Mouse (Mus musculus): ENCODE measurements around the gene Gm7544.
"Not testable (repeated sequence)": the region's sequence is repeated elsewhere in the genome, so short reads cannot be mapped to it uniquely, and the experiment has no call there.

Gene Gm7544

DNA sequence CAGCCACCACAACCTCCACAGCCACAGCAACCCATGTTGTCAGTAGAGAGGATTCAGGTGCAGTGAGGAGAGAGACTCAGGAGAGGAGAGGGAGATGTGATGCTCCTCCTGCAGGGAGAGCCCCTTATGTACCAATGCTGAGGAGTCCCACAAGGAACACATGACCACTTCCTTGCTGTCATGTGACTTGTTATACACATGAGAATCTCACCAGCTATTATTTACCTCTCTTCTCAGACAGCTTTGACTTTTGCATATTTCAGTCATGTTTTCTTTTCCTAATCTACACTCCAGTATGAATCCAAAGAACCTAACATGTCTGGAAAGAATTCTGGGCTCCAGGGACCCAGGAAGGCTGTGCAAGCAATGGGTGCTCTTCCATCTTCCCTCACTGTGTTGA lies at the start of gene Gm7544:
Gene Gm7544, minus strand, starts transcription at position 101 of the 400 bp plus-strand sequence.
- not testable (repeated sequence) for DNase-seq (ENCODE audit: extremely low spot score)

DNA sequence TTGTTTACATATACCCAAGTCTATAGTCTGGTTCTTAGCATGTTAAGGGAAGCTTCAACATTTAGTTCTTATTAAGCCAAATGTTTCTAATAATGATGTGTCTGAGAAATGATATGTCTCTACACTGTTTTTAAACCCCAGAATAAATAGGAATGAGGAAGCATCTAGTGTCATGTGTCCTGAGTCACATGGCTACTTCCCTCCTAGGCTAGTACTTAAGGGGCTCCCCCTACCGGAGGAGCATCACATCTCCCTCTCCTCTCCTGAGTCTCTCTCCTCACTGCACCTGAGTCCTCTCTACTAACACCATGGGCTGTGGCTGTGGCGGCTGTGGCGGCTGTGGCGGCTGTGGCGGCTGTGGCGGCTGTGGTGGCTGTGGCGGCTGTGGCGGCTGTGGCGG lies 44.5 kb upstream of the Gm7544 start, which contains the start of gene Gm47959:
Gene Gm47959, plus strand, starts transcription at position 243 of the 400 bp plus-strand sequence.
- DNase-seq (ENCODE audit: extremely low spot score): not testable (repeated sequence)

DNA sequence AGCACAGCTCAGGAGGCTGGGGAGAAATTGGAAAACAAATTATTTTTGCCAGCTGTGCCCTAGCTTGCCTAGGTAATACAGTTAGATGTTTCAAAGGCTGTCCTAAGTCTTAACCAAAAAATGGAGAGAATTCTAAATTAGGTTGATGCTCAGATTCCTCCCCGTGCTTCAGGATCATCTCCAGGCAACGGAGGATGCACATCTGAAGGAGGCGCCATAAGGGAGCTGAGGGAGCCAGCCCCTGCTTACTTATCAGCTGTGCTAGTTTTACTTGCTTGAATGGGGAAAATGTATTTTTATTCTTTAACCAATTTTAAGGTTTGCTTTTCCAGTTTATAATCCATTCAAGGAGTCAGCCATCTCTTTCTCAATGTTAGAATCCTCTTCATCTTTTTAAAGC lies 38.1 kb upstream of the Gm7544 start:
- DNase-seq (ENCODE audit: extremely low spot score): no peak

DNA sequence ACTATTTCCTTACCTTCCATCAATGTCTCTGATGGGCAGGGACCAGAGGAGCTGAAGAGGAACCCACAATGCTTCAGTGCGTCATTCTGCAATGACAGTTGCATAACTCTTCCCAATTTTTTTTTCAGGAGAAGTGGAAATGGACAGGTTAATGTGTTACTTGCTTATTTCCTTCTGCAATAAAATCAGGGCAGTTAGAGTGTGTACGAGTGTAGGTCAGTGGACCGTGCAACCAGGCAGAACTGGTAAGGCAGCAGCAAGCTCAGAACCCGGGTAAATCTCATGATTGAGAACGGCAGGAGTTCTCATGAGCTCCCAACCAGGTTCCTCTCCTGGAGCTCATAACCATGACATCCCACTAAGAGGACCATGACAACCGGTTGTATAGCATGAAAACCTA lies 36.3 kb upstream of the Gm7544 start:
- no peak for DNase-seq (ENCODE audit: extremely low spot score)

DNA sequence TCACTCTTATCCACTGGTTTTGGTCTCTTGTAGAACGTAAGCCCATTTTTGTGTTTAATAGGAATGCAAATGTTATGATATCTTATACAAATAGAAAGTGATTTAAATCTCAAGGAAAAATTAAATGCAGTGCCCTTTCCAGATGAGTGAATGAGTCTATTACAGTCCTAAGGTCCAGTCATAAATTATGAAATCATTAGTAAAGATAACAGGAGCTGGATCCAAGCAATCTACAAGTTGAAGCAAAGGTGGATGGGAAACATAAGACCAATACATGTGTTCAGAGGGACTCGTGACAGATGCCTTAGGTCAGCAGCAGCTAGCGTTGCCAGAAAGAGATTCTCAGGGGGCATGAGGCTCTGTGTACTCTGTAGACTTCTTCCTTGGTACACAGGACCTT lies 35.8 kb upstream of the Gm7544 start:
- DNase-seq (ENCODE audit: extremely low spot score): no peak

DNA sequence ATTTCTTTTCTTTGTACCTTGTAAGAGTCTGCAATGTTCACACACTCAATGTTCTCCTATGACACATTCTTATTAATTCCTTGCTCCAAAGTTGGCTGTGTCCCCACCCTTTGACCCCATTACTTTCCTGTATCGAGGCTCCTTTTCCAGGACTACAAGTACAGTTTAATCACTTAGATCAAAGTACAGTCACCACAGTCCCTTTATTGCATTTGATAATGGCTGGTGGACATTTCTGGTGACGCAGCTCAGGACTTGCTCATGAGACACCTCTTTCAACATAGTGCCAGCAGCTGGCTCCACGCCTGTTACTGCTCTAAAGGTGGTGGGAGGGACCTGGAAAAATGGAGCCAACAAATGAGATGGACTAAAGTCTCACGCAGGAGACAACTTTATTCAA lies 35.2 kb upstream of the Gm7544 start:
- no peak for DNase-seq (ENCODE audit: extremely low spot score)

DNA sequence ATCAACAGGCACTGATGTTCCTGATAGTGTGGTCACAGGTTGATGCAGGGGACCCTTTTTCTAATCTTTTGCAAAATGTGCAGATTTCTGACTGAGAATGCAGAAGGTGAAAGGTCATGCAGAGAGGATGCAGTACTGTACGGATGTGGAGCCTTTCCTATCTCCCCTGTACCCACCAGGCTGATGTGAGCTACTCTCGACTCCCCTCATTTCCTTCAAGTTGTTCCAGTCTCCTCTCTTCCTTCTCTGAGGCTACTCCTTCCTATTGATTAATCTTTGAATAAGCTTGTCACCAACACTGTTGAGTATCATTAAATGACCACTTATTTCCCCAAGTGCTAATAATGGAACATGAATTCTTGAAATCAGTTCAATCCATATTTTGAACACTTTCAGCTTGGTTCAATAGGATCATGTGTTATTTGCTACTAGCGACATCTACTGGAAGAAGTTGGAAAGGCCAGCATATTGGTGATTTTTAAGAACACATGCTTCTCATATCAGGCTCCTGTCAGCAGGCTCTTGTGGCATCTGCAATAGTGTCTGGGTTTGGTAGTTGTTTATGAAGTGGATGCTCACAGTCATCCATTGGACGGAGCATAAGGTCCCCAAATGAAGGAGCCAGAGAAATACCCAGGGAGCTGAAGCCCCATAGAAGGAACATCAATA lies 31.9 kb upstream of the Gm7544 start:
- DNase-seq (ENCODE audit: extremely low spot score): peak; percentile 67

DNA sequence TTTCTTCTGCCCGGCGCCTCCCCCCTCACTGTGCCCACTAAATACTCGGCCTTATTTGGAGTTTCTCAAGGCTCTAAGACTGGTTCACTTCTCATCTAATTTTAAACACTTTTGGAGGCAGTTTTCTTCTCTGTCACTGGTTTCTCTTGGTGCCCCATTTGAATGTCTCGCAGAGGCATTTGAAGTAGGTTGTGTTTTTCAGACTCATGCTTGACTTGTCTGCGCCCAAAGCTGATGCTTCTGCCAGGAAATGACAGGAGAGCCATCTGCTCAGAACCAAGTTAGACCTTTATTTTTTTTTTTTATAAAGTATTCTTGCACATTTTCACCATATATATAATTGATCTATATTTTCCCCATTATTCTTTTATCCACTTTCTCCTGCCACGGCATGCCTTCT lies 30.9 kb upstream of the Gm7544 start:
- DNase-seq (ENCODE audit: extremely low spot score): no peak

DNA sequence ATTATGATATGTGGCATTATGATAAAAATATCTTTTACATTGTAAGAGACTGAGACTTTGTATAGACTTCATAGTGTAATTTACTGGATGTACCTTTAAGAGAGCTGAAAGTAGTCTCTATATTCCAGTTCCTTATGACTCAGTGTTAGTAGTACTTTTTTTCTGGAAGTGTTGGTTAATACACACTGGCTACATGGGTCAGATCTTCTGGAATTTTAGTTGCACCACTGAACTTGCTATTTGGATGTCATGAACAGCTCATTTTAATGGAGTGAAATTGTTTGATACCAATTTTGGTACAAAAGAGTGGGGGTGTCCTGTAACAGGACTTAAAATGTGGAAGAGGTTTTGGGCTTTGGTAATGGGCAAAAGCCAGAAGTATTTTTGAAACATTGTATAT lies 22.0 kb upstream of the Gm7544 start:
- DNase-seq (ENCODE audit: extremely low spot score): no peak

DNA sequence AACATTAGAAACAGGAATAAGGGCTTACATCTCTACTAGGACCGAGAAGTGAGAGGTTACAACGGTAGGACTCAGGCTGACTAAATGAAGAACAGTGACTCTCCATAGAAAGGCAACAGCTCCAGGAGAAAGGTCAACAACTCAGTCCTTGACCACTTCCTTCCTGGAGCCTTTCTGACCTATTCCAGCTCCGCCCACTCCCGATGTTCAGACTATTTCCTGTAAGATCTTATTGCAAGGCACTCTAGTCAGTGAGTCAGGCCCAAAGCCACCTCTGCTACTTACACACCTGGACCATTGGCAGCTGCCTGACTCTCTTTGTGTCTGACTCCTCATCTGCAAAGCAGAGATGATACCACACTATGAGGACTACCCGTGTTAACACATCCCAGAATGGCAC lies 19.9 kb upstream of the Gm7544 start:
- no peak for DNase-seq (ENCODE audit: extremely low spot score)

DNA sequence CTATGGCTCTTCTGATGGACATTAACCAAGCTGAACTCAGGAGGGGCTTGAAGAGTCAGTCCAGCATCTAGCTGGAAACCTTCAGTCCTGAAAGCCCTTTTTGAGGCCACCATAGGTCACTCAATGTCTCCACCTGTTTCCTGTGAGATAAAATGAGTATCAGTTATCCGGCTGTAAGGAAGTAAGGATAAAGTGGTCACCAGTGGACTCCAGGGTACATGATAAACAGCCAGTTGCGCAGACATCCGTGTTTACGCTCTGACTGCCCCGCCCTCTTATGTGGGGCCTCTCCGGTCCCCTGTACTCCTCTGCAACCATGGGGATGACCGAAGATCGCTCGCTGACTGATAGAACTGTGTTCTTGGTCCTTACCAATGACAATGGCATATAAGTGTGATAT lies 18.5 kb upstream of the Gm7544 start:
- peak; percentile 9 for DNase-seq (ENCODE audit: extremely low spot score)

DNA sequence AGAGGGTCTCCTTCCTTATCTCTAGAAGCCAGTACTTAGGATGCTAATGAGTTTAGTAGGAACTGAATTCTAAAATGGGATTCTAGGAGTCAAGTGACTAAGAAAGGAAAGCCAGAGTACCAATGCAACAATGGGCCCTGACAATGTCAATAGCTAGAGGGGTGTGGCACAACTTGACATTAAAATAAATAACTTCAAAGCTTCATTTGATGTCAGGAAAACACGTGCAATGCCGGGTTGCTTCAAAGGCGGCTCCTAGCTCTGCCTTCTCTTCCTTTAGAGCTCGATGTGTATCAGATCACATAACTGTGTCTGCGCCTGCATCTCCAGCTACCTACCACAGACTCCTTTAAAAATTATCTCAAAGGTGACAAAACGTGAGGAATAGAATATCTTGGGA lies 18.1 kb upstream of the Gm7544 start:
- no peak for DNase-seq (ENCODE audit: extremely low spot score)

DNA sequence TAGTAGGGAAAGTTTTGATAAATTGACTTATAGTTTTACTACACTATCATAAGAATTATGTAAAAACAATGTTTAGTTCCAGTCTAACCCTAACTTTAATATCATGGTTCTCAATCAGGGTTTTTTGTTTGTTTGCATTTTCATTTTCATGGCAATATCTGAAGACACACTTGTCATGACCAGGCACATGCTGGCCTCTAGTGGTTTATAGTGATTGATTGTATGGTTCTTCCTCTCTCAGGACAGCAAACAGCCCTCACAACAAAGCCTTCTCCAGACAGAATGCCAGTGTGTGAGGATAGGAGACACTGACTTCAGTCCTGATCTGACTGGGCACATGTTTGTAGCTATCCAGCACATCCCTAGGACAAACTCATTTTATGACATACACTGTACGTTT lies 17.4 kb upstream of the Gm7544 start:
- DNase-seq (ENCODE audit: extremely low spot score): no peak

DNA sequence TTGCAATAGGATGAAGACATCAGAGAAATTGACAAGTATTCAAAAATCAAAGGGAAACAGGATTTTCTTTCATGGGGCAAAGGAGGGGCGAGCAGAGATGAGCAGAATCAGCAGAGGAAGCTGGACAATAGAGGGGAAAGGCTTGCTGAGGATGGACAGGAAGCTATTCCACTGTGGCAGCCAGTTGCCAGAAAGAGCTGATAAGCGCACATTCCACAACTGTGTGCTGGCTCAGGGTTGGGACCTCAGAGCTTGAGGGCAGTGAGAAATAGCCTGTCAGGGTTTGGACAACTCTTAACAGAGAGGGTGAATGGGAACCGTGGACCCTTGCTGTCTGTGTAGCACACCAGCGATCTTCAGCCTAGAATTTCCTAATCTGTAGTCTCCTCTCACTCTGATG lies 16.2 kb upstream of the Gm7544 start:
- DNase-seq (ENCODE audit: extremely low spot score): no peak

DNA sequence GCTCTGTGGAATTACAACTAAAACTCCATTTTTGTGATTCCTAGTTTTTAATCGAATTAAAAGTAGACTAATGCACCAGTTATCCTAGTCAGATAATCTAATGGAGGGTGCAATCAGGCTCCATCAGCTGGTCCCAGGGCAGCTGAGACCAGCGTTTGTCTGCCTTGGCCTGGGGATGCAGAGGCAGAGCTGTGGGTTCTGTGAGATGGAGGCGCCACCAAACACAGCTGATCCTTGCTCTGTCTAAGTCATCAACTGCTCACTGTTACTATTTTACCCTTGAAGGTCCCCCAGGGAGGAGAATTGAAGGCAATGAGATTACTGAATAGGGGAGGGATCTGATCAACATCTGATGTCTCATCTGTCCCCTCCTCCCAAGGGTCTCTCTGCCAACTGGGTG lies 10.6 kb upstream of the Gm7544 start:
- no peak for DNase-seq (ENCODE audit: extremely low spot score)

DNA sequence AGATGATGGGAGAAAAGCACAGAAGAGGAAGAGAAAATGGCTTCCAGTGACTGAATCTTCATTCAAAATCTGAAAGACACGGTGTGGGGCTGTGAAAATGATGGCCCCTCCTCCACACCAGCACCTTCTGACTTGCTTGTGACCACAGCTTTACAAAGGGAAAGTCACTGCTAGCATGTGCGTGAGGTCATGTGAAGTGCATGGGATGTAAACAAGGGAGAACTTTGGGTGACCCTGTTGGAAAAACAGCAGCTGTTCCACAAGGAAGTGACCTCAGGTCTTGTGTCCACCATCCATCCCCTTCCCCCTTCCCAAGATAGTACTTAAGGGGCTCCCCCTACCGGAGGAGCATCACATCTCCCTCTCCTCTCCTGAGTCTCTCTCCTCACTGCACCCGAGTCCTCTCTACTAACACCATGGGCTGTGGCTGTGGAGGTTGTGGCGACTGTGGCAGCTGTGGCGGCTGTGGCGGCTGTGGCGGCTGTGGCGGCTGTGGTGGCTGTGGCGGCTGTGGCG lies 4.1 kb upstream of the Gm7544 start, which contains the start of gene Gm47955:
Gene Gm47955, plus strand, starts transcription at position 417 of the 516 bp plus-strand sequence.
- no peak for DNase-seq (ENCODE audit: extremely low spot score)

DNA sequence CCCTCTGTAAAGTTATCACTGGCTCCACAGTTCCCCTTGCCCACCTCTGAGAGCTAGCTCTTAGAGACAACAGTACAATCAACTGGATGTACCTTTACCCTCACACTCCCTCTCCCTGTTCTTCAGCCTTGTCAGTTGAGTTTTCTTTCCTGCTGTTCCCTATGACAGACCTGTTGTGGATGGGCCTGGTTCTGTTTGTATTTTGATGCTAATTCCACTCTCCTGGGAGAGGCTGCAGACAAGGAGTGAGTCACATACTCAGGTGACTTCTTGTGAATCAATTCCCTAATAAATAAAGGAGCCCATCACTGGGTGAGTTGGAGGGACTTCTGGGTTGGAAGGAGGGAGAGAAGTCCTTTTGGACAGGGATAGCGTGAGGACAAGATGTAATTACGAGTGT lies 7.2 kb downstream of the Gm7544 start:
- DNase-seq (ENCODE audit: extremely low spot score): no peak

DNA sequence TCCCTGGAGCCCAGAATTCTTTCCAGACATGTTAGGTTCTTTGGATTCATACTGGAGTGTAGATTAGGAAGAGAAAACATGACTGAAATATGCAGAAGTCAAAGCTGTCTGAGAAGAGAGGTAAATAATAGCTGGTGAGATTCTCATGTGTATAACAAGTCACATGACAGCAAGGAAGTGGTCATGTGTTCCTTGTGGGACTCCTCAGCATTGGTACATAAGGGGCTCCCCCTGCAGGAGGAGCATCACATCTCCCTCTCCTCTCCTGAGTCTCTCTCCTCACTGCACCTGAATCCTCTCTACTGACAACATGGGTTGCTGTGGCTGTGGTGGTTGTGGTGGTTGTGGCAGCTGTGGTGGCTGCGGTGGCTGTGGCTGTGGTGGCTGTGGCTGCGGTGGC lies 9.8 kb downstream of the Gm7544 start:
- DNase-seq (ENCODE audit: extremely low spot score): not testable (repeated sequence)

DNA sequence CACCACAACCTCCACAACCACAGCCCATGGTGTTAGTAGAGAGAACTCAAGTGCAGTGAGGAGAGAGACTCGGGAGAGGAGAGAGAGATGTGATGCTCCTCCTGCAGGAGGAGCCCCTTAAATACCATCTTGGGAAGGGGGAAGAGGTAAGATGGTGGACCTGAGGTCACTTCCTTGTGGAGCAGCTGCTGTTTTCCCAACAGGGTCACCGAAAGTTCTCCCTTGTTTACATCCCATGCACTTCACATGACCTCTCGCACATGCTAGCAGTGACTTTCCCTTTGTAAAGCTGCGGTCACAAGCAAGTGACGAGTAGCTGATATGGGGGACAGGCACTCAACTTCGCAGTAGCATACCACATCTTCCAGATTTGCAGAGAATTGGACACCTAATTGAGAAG lies 12.5 kb downstream of the Gm7544 start, which contains the start of gene A030003K21Rik:
Gene A030003K21Rik, minus strand, starts transcription at position 94 of the 400 bp plus-strand sequence.
- DNase-seq (ENCODE audit: extremely low spot score): not testable (repeated sequence)

DNA sequence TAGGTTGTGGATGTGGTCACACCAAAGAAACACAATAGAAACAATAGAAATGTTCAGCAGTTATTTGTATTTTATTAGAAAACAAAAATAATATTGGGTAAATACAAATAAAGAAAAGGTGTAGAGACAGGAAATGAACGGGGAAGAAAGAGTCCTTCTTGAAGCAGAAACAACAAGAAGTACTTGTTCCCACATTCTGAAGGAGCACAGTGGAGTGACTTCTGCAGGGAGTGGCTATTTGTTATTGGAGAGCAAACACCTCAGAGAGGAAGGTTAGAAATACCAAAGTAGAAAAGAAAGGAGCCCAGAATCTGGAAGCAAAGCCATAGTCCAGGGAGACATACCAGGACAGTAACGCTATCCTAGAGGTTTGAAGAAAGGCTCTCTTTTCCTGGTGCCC lies 13.3 kb downstream of the Gm7544 start:
- DNase-seq (ENCODE audit: extremely low spot score): not testable (repeated sequence)

DNA sequence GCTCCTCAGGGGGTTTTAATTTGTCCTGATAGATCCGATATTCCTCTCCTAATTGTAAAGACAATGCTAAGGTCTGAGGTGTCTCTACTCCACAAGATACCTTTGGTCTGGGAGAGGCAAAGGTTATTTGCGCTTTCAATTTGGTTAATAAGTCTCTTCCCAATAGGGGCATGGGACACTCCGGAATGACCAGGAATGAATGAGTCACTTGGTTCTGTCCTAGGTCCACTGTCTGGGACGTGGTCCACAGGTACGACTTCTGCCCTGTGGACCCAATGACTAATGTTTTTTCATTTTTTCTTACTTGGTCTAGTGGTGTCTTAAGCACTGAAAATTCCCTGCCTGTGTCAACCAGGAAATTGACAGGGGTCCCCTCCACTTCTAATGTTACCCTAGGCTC lies 17.1 kb downstream of the Gm7544 start:
- DNase-seq (ENCODE audit: extremely low spot score): no peak

DNA sequence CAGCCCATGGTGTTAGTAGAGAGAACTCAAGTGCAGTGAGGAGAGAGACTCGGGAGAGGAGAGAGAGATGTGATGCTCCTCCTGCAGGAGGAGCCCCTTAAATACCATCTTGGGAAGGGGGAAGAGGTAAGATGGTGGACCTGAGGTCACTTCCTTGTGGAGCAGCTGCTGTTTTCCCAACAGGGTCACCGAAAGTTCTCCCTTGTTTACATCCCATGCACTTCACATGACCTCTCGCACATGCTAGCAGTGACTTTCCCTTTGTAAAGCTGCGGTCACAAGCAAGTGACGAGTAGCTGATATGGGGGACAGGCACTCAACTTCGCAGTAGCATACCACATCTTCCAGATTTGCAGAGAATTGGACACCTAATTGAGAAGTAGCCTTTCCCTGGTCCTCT lies 24.5 kb downstream of the Gm7544 start, which contains the start of gene Gm6217:
Gene Gm6217, minus strand, starts transcription at position 74 of the 400 bp plus-strand sequence.
- DNase-seq (ENCODE audit: extremely low spot score): not testable (repeated sequence)

DNA sequence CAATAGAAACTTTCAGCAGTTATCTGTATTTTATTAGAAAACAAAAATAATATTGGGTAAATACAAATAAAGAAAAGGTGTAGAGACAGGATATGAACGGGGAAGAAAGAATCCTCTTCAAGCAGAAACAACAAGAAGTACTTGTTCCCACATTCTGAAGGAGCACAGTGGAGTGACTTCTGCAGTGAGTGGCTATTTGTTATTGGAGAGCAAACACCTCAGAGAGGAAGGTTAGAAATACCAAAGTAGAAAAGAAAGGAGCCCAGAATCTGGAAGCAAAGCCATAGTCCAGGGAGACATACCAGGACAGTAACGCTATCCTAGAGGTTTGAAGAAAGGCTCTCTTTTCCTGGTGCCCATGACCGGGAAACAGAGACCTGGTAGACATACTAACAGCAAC lies 25.3 kb downstream of the Gm7544 start:
- DNase-seq (ENCODE audit: extremely low spot score): not testable (repeated sequence)

DNA sequence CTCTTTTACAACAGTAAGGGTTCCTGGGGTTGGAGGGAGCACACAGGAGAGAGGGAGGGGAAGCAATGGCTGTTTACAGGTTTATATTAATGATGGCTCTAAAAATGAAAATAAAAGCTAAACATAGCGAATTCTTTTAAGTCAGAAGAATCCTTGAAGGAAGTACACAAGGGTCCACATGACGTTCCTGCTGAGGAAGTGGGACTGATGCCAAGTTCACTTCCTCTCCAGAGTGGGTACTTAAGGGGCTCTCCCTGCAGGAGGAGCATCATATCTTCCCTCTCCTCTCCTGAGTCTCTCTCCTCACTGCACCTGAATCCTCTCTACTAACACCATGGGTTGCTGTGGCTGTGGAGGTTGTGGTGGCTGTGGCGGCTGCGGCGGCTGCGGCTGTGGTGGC lies 31.2 kb downstream of the Gm7544 start, which contains the start of gene A030014E15Rik:
Gene A030014E15Rik, plus strand, starts transcription at position 268 of the 400 bp plus-strand sequence.
- no peak for DNase-seq (ENCODE audit: extremely low spot score)
